Mouse (Mus musculus) stomach, postnatal 0 days (tissue): ENCODE results near the gene Ccdc180. TPM values are rescaled to one million over a fixed set of nuclear protein-coding genes. Genes with fewer than 3 reads are reported as not detected.
A peak's percentile ranks its signal among the peaks of the same experiment; 100 is the strongest.

Experiments
- ATAC-seq: fragments of 200-750 bp; cut with Nextera tagmentation; 2 replicates; pipeline ENCODE4 v1.8.0; 2017; ENCODE audit not compliant: low FRiP score, low TSS enrichment
- DNase-seq: peaks from one replicate; pipeline ENCODE4 v3.0.0-alpha.2; 2016; ENCODE audit warnings: low spot score
- H3K27ac ChIP-seq: fragments of 300-500 bp; sonication (generic); replicated peaks from 2 replicates; pipeline ENCODE4 v1.5.1; 2014; ENCODE audit warnings: mild to moderate bottlenecking, control low read depth
- H3K27me3 ChIP-seq: fragments of 300-500 bp; sonication (generic); 2 replicates; pipeline ENCODE4 v1.6.1; 2014; ENCODE audit warnings: low read length; ENCODE audit not compliant: control insufficient read depth, insufficient read depth
- H3K36me3 ChIP-seq: fragments of 300-500 bp; sonication (generic); 2 replicates; pipeline ENCODE4 v1.6.1; 2014; ENCODE audit warnings: low read length, mixed read lengths; ENCODE audit not compliant: control insufficient read depth, insufficient read depth
- H3K4me1 ChIP-seq: fragments of 300-500 bp; sonication (generic); replicated peaks from 2 replicates; pipeline ENCODE4 v1.6.1; 2014; ENCODE audit warnings: antibody characterized with exemption; ENCODE audit not compliant: control insufficient read depth, insufficient read depth
- H3K4me2 ChIP-seq: fragments of 300-500 bp; sonication (generic); replicated peaks from 2 replicates; pipeline ENCODE4 v1.6.1; 2014; ENCODE audit warnings: low read depth, mild to moderate bottlenecking, control low read depth, moderate library complexity
- H3K4me3 ChIP-seq: fragments of 300-500 bp; sonication (generic); 2 replicates; pipeline ENCODE4 v1.5.1; 2014; ENCODE audit warnings: low read depth, low read length, control low read depth
- H3K9ac ChIP-seq: fragments of 300-500 bp; sonication (generic); 2 replicates; pipeline ENCODE4 v1.6.1; 2014; ENCODE audit warnings: mild to moderate bottlenecking, low read length, control low read depth, mixed read lengths
- H3K9me3 ChIP-seq: fragments of 300-500 bp; sonication (generic); 2 replicates; pipeline ENCODE4 v1.6.1; 2016; ENCODE audit warnings: low read length; ENCODE audit not compliant: control insufficient read depth
- CTCF ChIP-seq: IDR thresholded peaks from 2 replicates; pipeline ENCODE4 v1.5.1; 2016; ENCODE audit warnings: antibody characterized with exemption, low read depth, mild to moderate bottlenecking, moderate library complexity
- EP300 ChIP-seq: optimal IDR thresholded peaks from 2 replicates; pipeline ENCODE3; 2016; ENCODE audit warnings: antibody characterized with exemption
- WGBS: fragments of 180-500 bp; shearing (Covaris S2); extraction: QIAGEN DNeasy Blood & Tissue Kit; methylation state at CpG from one replicate; pipeline ENCODE4 v1.1.7; 2014; 5-methylcytosine and 5-hydroxymethylcytosine counted together
- polyA plus RNA-seq: library from polyadenylated mRNA; unstranded; fragments of >200 nt; fragmentation: Nextera tagmentation; extraction: Ambion mirVana; gene quantifications from 2 replicates; pipeline ENCODE4 v1.2.1, GENCODE M21; 2015

Gene Ccdc180
- polyA plus RNA-seq, 1 experiment from 2014 or later = 0.24 TPM

DNA sequence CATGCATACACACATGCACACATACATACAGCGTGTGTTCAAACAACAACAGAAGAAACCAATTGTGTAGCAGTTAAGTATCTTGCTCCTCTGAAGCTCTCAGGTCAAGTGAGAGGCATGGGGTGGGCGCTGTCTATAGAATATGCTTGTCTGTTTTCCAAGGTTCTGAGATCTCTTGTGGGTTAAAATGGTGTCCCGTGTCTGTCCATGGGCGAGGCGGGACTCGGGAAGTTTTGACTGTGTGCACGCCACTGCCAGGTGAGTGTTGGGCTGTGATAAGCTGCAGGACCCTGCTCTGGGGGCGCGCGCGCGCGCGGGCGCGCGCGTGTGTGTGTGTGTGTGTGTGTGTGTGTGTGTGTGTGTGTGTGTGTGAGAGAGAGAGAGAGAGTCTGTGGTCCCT, 61.7 kb downstream of the Ccdc180 start:
- H3K4me1 ChIP-seq = no peaks in the 10 kb centered on the region
- DNase-seq (no peak), ATAC-seq (no peak)
- WGBS = 92% methylated on average over 12 of the region's 18 CpGs
- TF ChIP-seq CTCF (no peak), EP300 (no peak)
- H3K9me3 ChIP-seq = no peaks in the 10 kb centered on the region
- no peak overlapping the region for H3K4me2 ChIP-seq
- no peaks in the 10 kb centered on the region for H3K27me3 ChIP-seq
- no peaks in the 10 kb centered on the region for H3K36me3 ChIP-seq
- H3K27ac ChIP-seq = no peak overlapping the region
- no peak overlapping the region for H3K4me3 ChIP-seq
- H3K9ac ChIP-seq = no peak overlapping the region

GRCm38 (mm10) chr4:45953025-45953919, 63.2 kb downstream of the Ccdc180 start:
- 91% methylated on average over 23 of the region's 23 CpGs for WGBS
- Histone ChIP-seq H3K9ac (no peak overlapping the region), H3K4me2 (no peak overlapping the region), H3K36me3 (no peaks in the 10 kb centered on the region), H3K27me3 (no peaks in the 10 kb centered on the region), H3K9me3 (no peaks in the 10 kb centered on the region), H3K4me1 (no peaks in the 10 kb centered on the region), H3K27ac (no peak overlapping the region), H3K4me3 (no peak overlapping the region)
- DNase-seq (no peak), ATAC-seq (no peak)
- no peak for TF ChIP-seq EP300
- TF ChIP-seq CTCF = no peak

- TF ChIP-seq EP300 (no peak), CTCF (no peak)
- Histone ChIP-seq H3K9ac (no peak overlapping the region), H3K27ac (no peak overlapping the region), H3K4me1 (no peaks in the 10 kb centered on the region), H3K4me3 (no peak overlapping the region), H3K27me3 (no peaks in the 10 kb centered on the region), H3K36me3 (no peaks in the 10 kb centered on the region), H3K9me3 (no peaks in the 10 kb centered on the region), H3K4me2 (no peak overlapping the region)
- DNase-seq = no peak
- no peak for ATAC-seq
- WGBS = 90% methylated on average over 4 of the region's 4 CpGs
These were observed 65.1 kb downstream of the Ccdc180 start for GRCm38 (mm10) chr4:45955235-45955634.

GRCm38 (mm10) chr4:45956131-45956530, 66.0 kb downstream of the Ccdc180 start:
- WGBS = 96% methylated on average over 8 of the region's 8 CpGs
- no peaks in the 10 kb centered on the region for H3K9me3 ChIP-seq
- DNase-seq (no peak), ATAC-seq (no peak)
- no peak overlapping the region for H3K9ac ChIP-seq
- H3K27ac ChIP-seq = no peak overlapping the region
- no peak overlapping the region for H3K4me3 ChIP-seq
- H3K4me2 ChIP-seq = no peak overlapping the region
- H3K27me3 ChIP-seq = no peaks in the 10 kb centered on the region
- no peaks in the 10 kb centered on the region for H3K4me1 ChIP-seq
- H3K36me3 ChIP-seq = no peaks in the 10 kb centered on the region
- TF ChIP-seq CTCF = no peak

DNA sequence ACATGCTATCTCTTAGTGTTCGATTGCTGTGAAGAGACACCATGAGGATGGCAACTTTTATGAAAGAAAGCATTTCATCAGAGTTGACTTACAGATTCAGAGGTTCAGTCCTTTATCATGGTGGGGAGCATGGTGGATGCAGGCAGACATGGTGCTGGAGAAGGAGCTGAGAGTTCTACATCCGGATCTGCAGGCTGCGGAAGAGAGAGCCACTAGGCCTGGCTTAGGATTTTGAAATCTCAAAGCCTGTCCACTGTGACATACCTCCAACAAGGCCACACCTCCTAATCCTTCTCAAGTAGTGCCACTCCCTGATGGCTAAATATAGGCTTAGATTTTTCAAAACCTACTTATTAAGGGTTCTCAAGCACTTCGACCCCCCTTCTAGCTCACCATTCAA, 66.6 kb downstream of the Ccdc180 start:
- Histone ChIP-seq H3K9ac (no peak overlapping the region), H3K27me3 (no peaks in the 10 kb centered on the region), H3K36me3 (no peaks in the 10 kb centered on the region), H3K4me1 (no peaks in the 10 kb centered on the region), H3K9me3 (no peaks in the 10 kb centered on the region), H3K4me2 (no peak overlapping the region), H3K4me3 (no peak overlapping the region), H3K27ac (no peak overlapping the region)
- TF ChIP-seq EP300 = no peak
- DNase-seq (no peak), ATAC-seq (no peak)
- WGBS = 96% methylated on average over 4 of the region's 4 CpGs

- DNase-seq (peak; percentile 68), ATAC-seq (peak; percentile 79)
- H3K27me3 ChIP-seq = no peaks in the 10 kb centered on the region
- 40% methylated on average over 10 of the region's 10 CpGs for WGBS
- H3K9me3 ChIP-seq = no peaks in the 10 kb centered on the region
- H3K4me3 ChIP-seq = peak within 1 kb of the TSS; percentile 15
- TF ChIP-seq CTCF = no peak
- TF ChIP-seq EP300 = no peak
- H3K36me3 ChIP-seq = no peaks in the 10 kb centered on the region
- H3K9ac ChIP-seq = peak within 1 kb of the TSS; percentile 35; the same call in 1 of the 2 replicates
- no peaks in the 10 kb centered on the region for H3K4me1 ChIP-seq
- peak within 1 kb of the TSS; percentile 75 for H3K27ac ChIP-seq
- peak within 1 kb of the TSS; percentile 37 for H3K4me2 ChIP-seq
These were observed 74.8 kb downstream of the Ccdc180 start, which contains the start of gene Tdrd7 for GRCm38 (mm10) chr4:45964771-45965439. Tdrd7 (plus strand) TSS chr4:45965334.
